Mouse (Mus musculus) heart, embryonic 14.5 days (tissue): ENCODE data around the gene Gm9. TPM values are rescaled to one million over a fixed set of nuclear protein-coding genes. Genes with fewer than 3 reads are reported as not detected.
"Not testable (repeated sequence)": the region's sequence is repeated elsewhere in the genome, so short reads cannot be mapped to it uniquely, and the experiment has no call there.

Source experiments
- ATAC-seq: fragments of 200-750 bp; cut with Nextera tagmentation; 2 replicates; pipeline ENCODE4 v1.8.0; 2017; ENCODE audit warnings: low read depth, moderate TSS enrichment; ENCODE audit not compliant: insufficient number of reproducible peaks, insufficient read depth, low FRiP score
- H3K27ac ChIP-seq, 2 experiments: fragments of 200-500 bp in 1 of 2; fragments of 300-500 bp in 1 of 2; sonication (generic) in 1 of 2; replicated peaks in 1 of 2; 2 replicates each; pipeline ENCODE4 v1.5.1; 2012 to 2014; ENCODE audit warnings: low read depth in 2 of 2, low read length in 2 of 2, control low read depth in 1 of 2, mild to moderate bottlenecking in 1 of 2, mixed read lengths in 1 of 2; ENCODE audit not compliant: control insufficient read depth in 1 of 2, insufficient read depth in 1 of 2
- H3K27me3 ChIP-seq: fragments of 300-500 bp; sonication (generic); 2 replicates; pipeline ENCODE4 v1.6.1; 2014; ENCODE audit warnings: mild to moderate bottlenecking, low read length, control low read depth; ENCODE audit not compliant: control insufficient read depth, insufficient read depth
- H3K36me3 ChIP-seq: fragments of 300-500 bp; sonication (generic); 2 replicates; pipeline ENCODE4 v1.6.1; 2014; ENCODE audit warnings: mild to moderate bottlenecking, control low read depth, low read length, mixed read lengths; ENCODE audit not compliant: control insufficient read depth, insufficient read depth
- H3K4me1 ChIP-seq, 2 experiments: fragments of 200-500 bp in 1 of 2; fragments of 300-500 bp in 1 of 2; sonication (generic) in 1 of 2; 2 replicates each; pipeline ENCODE4 v1.6.1; 2012 to 2014; ENCODE audit warnings: low read length in 2 of 2, control low read depth in 1 of 2, mixed read lengths in 1 of 2; ENCODE audit not compliant: control insufficient read depth in 2 of 2, insufficient read depth in 2 of 2
- H3K4me2 ChIP-seq: fragments of 300-500 bp; sonication (generic); 2 replicates; pipeline ENCODE4 v1.6.1; 2014; ENCODE audit warnings: mild to moderate bottlenecking, low read length
- H3K4me3 ChIP-seq, 2 experiments: fragments of 200-500 bp in 1 of 2; fragments of 300-500 bp in 1 of 2; sonication (generic) in 1 of 2; 2 replicates each; pipeline ENCODE4 v1.5.1; 2012 to 2014; ENCODE audit warnings: low read length in 2 of 2, mild to moderate bottlenecking in 2 of 2, control low read depth in 1 of 2, low read depth in 1 of 2, moderate library complexity in 1 of 2; ENCODE audit not compliant: control insufficient read depth in 1 of 2, insufficient read depth in 1 of 2
- H3K9ac ChIP-seq: fragments of 300-500 bp; sonication (generic); 2 replicates; pipeline ENCODE4 v1.6.1; 2014; ENCODE audit warnings: mild to moderate bottlenecking, low read length
- H3K9me3 ChIP-seq: fragments of 300-500 bp; sonication (generic); 2 replicates; pipeline ENCODE4 v1.6.1; 2016; ENCODE audit warnings: low read length, control low read depth; ENCODE audit not compliant: control insufficient read depth
- WGBS: fragments of 180-500 bp; shearing (Covaris S2); extraction: QIAGEN DNeasy Blood & Tissue Kit; methylation state at CpG from one replicate; pipeline ENCODE4 v1.1.7; 2014; 5-methylcytosine and 5-hydroxymethylcytosine counted together
- polyA plus RNA-seq: library from polyadenylated mRNA; unstranded; fragments of >200 nt; fragmentation: Nextera tagmentation; extraction: Ambion mirVana; gene quantifications from 2 replicates; pipeline ENCODE4 v1.2.1, GENCODE M21; 2014

Gene Gm9
- polyA plus RNA-seq, 1 experiment from 2014 or later, result not detected

DNA sequence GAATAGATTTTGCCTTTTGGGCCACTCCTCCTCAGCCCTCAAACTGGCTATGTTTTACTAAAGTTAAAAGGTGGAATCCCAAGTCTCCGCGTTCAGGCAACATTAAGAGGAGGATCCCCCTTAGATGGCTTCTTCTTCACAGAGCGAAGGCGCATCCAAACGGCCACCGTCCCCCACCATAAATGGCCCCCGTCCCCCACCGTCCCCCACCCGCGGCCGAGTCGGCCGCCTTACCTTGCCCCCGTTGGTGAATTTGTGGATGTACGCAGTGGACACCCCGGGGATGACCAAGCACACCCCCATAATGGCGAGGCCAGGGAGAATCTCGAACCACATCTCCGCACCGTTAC, 20.1 kb downstream of the Gm9 start:
- H3K27me3 ChIP-seq, result no peaks in the 10 kb centered on the region
- 19% methylated on average over 20 of the region's 20 CpGs for WGBS
- H3K9ac ChIP-seq, result peak overlapping the region; percentile 71
- H3K4me3 ChIP-seq, result peak overlapping the region; percentile 52 to 89
- peaks cover 17% of the 10 kb centered on the region; the same call in 1 of the 2 replicates for H3K36me3 ChIP-seq
- ATAC-seq, result no peak
- H3K9me3 ChIP-seq, result no peaks in the 10 kb centered on the region
- peaks cover 0 to 6% of the 10 kb centered on the region in 2 experiments; a peak in 1 of 4 replicates for H3K4me1 ChIP-seq
- peak overlapping the region; percentile 77 for H3K4me2 ChIP-seq
- H3K27ac ChIP-seq, result 0 out of 4 replicates have a peak overlapping the region, but pooled peaks of 1 of the 2 experiments have one; percentile 6

GRCm38 (mm10) chrX:37184401-37184800, 26.4 kb downstream of the Gm9 start:
- H3K9me3 ChIP-seq, H3K27me3 ChIP-seq, H3K4me3 ChIP-seq, H3K9ac ChIP-seq, ATAC-seq, H3K4me1 ChIP-seq, H3K27ac ChIP-seq: not testable (repeated sequence)
- WGBS, result 38% methylated on average over 8 of the region's 8 CpGs
- Histone ChIP-seq H3K4me2 (peak overlapping the region; percentile 31), H3K36me3 (peaks cover 17% of the 10 kb centered on the region; the same call in 1 of the 2 replicates)

DNA sequence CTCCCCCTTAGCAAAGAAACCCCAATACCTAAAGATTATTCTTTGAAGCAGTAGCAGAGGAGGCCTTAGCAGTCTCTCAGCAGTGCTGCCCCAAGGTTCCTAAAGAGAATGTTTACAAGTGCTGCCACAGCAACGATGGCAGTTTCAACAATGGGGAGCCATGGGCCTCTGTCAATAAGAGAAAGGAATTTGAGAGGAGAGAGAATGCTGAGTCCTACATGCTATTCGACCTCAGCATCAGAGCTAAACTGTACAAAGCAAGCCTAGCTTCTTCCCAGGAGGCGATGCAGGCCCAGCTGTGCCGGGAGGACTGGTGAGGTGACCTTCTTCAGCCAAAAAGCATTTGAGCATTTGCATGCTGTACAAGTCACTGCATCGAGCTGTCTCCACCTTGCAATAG, 42.1 kb downstream of the Gm9 start, which contains the start of gene Akap14:
Gene Akap14 (minus strand): TSS at position 101 of the 400 bp plus-strand sequence.
- no peaks in the 10 kb centered on the region for H3K9me3 ChIP-seq
- no peak within 1 kb of the TSS for H3K4me2 ChIP-seq
- no peak within 1 kb of the TSS for H3K27ac ChIP-seq
- no peaks in the 10 kb centered on the region for H3K4me1 ChIP-seq
- WGBS, result 48% methylated on average over 5 of the region's 5 CpGs
- ATAC-seq, result no peak
- no peaks in the 10 kb centered on the region for H3K36me3 ChIP-seq
- H3K27me3 ChIP-seq, result no peaks in the 10 kb centered on the region
- no peak within 1 kb of the TSS for H3K4me3 ChIP-seq
- no peak within 1 kb of the TSS for H3K9ac ChIP-seq

DNA sequence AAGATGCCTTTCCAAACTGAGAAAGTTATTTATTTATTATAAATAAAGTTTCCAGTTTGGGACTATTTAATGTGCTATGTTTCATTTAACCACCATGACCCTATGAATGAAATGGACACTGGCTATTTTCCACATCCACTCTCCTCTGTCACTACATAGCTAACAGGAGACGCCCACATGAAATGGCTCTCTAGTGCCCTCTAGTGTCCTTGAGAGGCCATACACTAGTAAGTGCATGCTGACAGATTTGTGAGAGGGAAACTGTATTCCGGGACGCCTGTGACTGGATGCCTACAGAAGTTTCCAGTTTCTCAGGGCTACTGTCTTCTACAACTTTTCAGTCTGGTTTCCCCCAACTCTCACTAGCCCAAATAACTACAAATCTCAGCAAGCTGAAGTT, 43.8 kb downstream of the Gm9 start:
- H3K27me3 ChIP-seq, result no peaks in the 10 kb centered on the region
- H3K27ac ChIP-seq, result no peak overlapping the region
- no peaks in the 10 kb centered on the region for H3K36me3 ChIP-seq
- H3K4me3 ChIP-seq, result no peak overlapping the region
- no peaks in the 10 kb centered on the region for H3K9me3 ChIP-seq
- WGBS, result 34% methylated on average over 3 of the region's 3 CpGs
- H3K4me2 ChIP-seq, result no peak overlapping the region
- no peak for ATAC-seq
- no peaks in the 10 kb centered on the region for H3K4me1 ChIP-seq
- H3K9ac ChIP-seq, result no peak overlapping the region

- H3K9ac ChIP-seq, result no peak overlapping the region
- H3K9me3 ChIP-seq, result no peaks in the 10 kb centered on the region
- no peak overlapping the region for H3K4me2 ChIP-seq
- ATAC-seq, result no peak
- 73% methylated on average over 18 of the region's 18 CpGs for WGBS
- no peak overlapping the region for H3K27ac ChIP-seq
- H3K27me3 ChIP-seq, result no peaks in the 10 kb centered on the region
- H3K4me1 ChIP-seq, result no peaks in the 10 kb centered on the region
- H3K4me3 ChIP-seq, result no peak overlapping the region
- H3K36me3 ChIP-seq, result no peaks in the 10 kb centered on the region
Observed at GRCm38 (mm10) chrX:37163115-37163514, 47.7 kb downstream of the Gm9 start.

GRCm38 (mm10) chrX:37161169-37161568, 49.7 kb downstream of the Gm9 start:
- no peak for ATAC-seq
- Histone ChIP-seq H3K4me3 (no peak overlapping the region), H3K36me3 (no peaks in the 10 kb centered on the region), H3K4me2 (no peak overlapping the region), H3K4me1 (no peaks in the 10 kb centered on the region), H3K9ac (no peak overlapping the region), H3K9me3 (no peaks in the 10 kb centered on the region), H3K27me3 (no peaks in the 10 kb centered on the region), H3K27ac (no peak overlapping the region)
- 74% methylated on average over 10 of the region's 10 CpGs for WGBS

Other genes starting within 250 kb of the Gm9 start
- gene Sept6, start 219.2 kb downstream of the Gm9 start, polyA plus RNA-seq, result 55.9 and 57.1 TPM in 2 replicates
- 0.20 TPM in 1 of 2 replicates, not detected in the other for gene Sowahd, start 162.2 kb downstream of the Gm9 start, polyA plus RNA-seq
- 409 and 451 TPM in 2 replicates for gene Rpl39, start 125.6 kb downstream of the Gm9 start, polyA plus RNA-seq
- 14.3 and 14.9 TPM in 2 replicates for gene Upf3b, start 100.7 kb downstream of the Gm9 start, polyA plus RNA-seq
- 12.8 and 13.0 TPM in 2 replicates for gene Nkap, start 84.2 kb downstream of the Gm9 start, polyA plus RNA-seq
- 0.15 and 0.22 TPM in 2 replicates for gene Akap14, start 42.2 kb downstream of the Gm9 start, polyA plus RNA-seq
- gene Ndufa1, start 19.9 kb downstream of the Gm9 start, polyA plus RNA-seq, result 948 and 990 TPM in 2 replicates
- gene Rnf113a1, start 19.8 kb downstream of the Gm9 start, polyA plus RNA-seq, result 6.3 and 7.4 TPM in 2 replicates
- not detected in 2 replicates for gene Rhox1, start 11.2 kb upstream of the Gm9 start, polyA plus RNA-seq
- gene Rhox2a, start 33.9 kb upstream of the Gm9 start, polyA plus RNA-seq, result 0.26 TPM in 1 of 2 replicates, not detected in the other
- gene Rhox3a, start 38.9 kb upstream of the Gm9 start, polyA plus RNA-seq, result not detected in 2 replicates
- not detected in 2 replicates for gene Rhox4a, start 54.3 kb upstream of the Gm9 start, polyA plus RNA-seq
- gene Rhox3a2, start 169.0 kb upstream of the Gm9 start, polyA plus RNA-seq, result not detected in 2 replicates
- not detected in 2 replicates for gene Rhox4a2, start 179.8 kb upstream of the Gm9 start, polyA plus RNA-seq
- gene Rhox2b, start 201.0 kb upstream of the Gm9 start, polyA plus RNA-seq, result not detected in 2 replicates
- gene Rhox4b, start 221.5 kb upstream of the Gm9 start, polyA plus RNA-seq, result not detected in 2 replicates
- gene Rhox2c, start 242.6 kb upstream of the Gm9 start, polyA plus RNA-seq, result not detected in 2 replicates
- not detected in 2 replicates for gene Rhox3c, start 247.5 kb upstream of the Gm9 start, polyA plus RNA-seq